In the genomic region with DNA sequence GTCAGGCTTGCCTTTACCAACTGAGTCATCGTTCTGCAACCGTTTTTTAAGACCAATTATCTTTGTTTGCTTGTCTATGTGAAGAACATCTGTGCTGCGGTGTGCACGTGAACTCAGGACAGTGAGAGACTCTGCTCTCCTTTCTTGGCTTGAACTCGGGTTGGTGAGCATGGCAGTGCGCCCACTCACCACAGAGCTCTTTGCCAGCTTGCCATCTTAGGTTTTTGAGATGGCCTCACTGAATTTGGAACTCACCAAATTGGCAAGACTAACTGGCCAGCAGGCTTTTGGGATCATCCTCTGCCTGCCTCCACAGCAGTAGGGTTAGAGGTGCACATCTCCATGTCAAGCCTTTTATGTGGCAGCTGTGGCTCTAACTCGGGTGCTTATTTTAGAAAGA, we compare ENCODE assay signal across 20 mouse cellular contexts. TPM values are rescaled to one million over a fixed set of nuclear protein-coding genes. Genes with fewer than 3 reads are reported as not detected.
DNase-seq lines count a peak whose midpoint lies in the region; ATAC-seq and TF ChIP-seq lines count a peak whose summit lies in the region.
"Had no signal": no experiment of that assay in that cellular context is flagged by ENCODE, and none has a peak within 500 bp of the region (broad histone marks: within the 10 kb centered on the region; RNA-seq: fewer than 3 reads in every experiment).

No protein-coding gene starts in this region.

- H3K27me3 ChIP-seq in cerebellum, adult 2 months (ENCODE audit: control insufficient read depth, insufficient read depth, low read length): no peaks in the 10 kb centered on the region
- H3K27me3 ChIP-seq: CH12.LX; embryonic facial prominence, embryonic 12.5 days; intestine, embryonic 15.5 days; Patski had no signal

- no peak for TF ChIP-seq CTCF in cerebellum, adult 2 months (IDR thresholded peaks at IDR 0.05; ENCODE audit: borderline replicate concordance, insufficient read depth, low read depth, low read length)

- peaks cover 11% of the 10 kb centered on the region for H3K4me1 ChIP-seq in cerebellum, adult 2 months (ENCODE audit: control insufficient read depth, insufficient read depth, low read length)
- H3K4me1 ChIP-seq: embryonic facial prominence, embryonic 12.5 days; intestine, embryonic 15.5 days had no signal

- no peak overlapping the region for H3K4me3 ChIP-seq in cerebellum, adult 2 months (replicated peaks; ENCODE audit: insufficient read depth, low read depth, low read length)
- H3K4me3 ChIP-seq: embryonic facial prominence, embryonic 12.5 days; heart, embryonic 10.5 days; intestine, embryonic 15.5 days had no signal

- intact Hi-C loops in heart, postnatal 25 days (cut with DNase I): no loop called here

- H3K27ac ChIP-seq in cerebellum, adult 2 months (ENCODE audit: insufficient read depth, low read length): no peak overlapping the region
- H3K27ac ChIP-seq: embryonic facial prominence, embryonic 12.5 days; heart, embryonic 10.5 days; hindbrain, embryonic 14.5 days; intestine, embryonic 15.5 days had no signal

- peak; percentile 53 to 57 for DNase-seq in cerebellum, adult 2 months
- DNase-seq in heart, adult 11 months: peak; percentile 60
- no peak for DNase-seq in heart, postnatal 25 days (ENCODE audit: low spot score)
- DNase-seq in cerebellum, postnatal 10 days: peak; percentile 34 to 52
- no peak for DNase-seq in embryo, embryonic 10.5 days (ENCODE audit: low spot score)
- DNase-seq: adrenal gland, postnatal 14 days; forebrain, postnatal 0 days; gastrocnemius, postnatal 36 days; heart, adult 18-20 months; heart, postnatal 10 days; kidney, adult 18-20 months had no signal

- 22% methylated on average over 7 of the region's 7 CpGs for WGBS in cerebellum, adult 2 months

- TF ChIP-seq POLR2A in cerebellum, adult 2 months (IDR thresholded peaks at IDR 0.05; ENCODE audit: borderline replicate concordance, insufficient read depth, low read length): no peak

- no peak for ATAC-seq in cerebellum, adult (ENCODE audit: insufficient number of reproducible peaks, low FRiP score, low TSS enrichment)
- ATAC-seq: activated CD4-positive, CD25-positive, alpha-beta regulatory T cell, adult 4 months; forebrain, postnatal 0 days; intestine, embryonic 15.5 days; Patski had no signal

RNA-seq across cellular contexts. Expression of gene Pea15a, which starts 28.8 kb away (rescaled TPM):
- 562 and 572 TPM in 2 replicates for polyA plus RNA-seq in cerebellum, adult 2 months (2012; rRNA removed)
- 10 to 100 TPM; 65.8 to 70.5 TPM for total RNA-seq in heart, postnatal 25 days (2021)

RNA-seq across cellular contexts. Expression of gene Dcaf8, which starts 29.9 kb away (rescaled TPM):
- 118 and 121 TPM in 2 replicates for polyA plus RNA-seq in cerebellum, adult 2 months (2012; rRNA removed)
- 100 to 1,000 TPM; 109 to 114 TPM for total RNA-seq in heart, postnatal 25 days (2021)

RNA-seq across cellular contexts. Expression of gene Casq1, which starts 41.9 kb away (rescaled TPM):
- 3.8 and 3.9 TPM in 2 replicates for polyA plus RNA-seq in cerebellum, adult 2 months (2012; rRNA removed)
- 10 to 100 TPM; 12.6 to 18.0 TPM for total RNA-seq in heart, postnatal 25 days (2021)
- total RNA-seq: hematopoietic stem cell, adult 5-6 weeks had no signal
- polyA plus RNA-seq: activated CD4-positive, CD25-positive, alpha-beta regulatory T cell, adult 4 months had no signal

RNA-seq across cellular contexts. Expression of gene Pex19, which starts 51.2 kb away (rescaled TPM):
- polyA plus RNA-seq in cerebellum, adult 2 months (2012; rRNA removed): 107 and 108 TPM in 2 replicates
- 100 to 1,000 TPM; 120 to 122 TPM for total RNA-seq in heart, postnatal 25 days (2021)

Comparison
In these comparisons a context has a peak if more than half of its experiments do, and no peak if none do; other contexts are left out.
1. DNase-seq: peak in cerebellum, adult 2 months (2 of 2), heart, adult 11 months (single experiment) and cerebellum, postnatal 10 days (2 of 2); none in heart, postnatal 25 days (single experiment) and embryo, embryonic 10.5 days (single experiment).